Mouse (Mus musculus) intestine, embryonic 14.5 days (tissue): ENCODE results near the gene Gpsm2. TPM values are rescaled to one million over a fixed set of nuclear protein-coding genes. Genes with fewer than 3 reads are reported as not detected.

Source experiments
- ATAC-seq: fragments of 200-750 bp; cut with Nextera tagmentation; replicated peaks from 2 replicates; pipeline ENCODE4 v1.8.0; 2017; ENCODE audit warnings: low read depth, moderate number of reproducible peaks, moderate TSS enrichment, moderate library complexity; ENCODE audit not compliant: low FRiP score, low TSS enrichment
- DNase-seq: peaks from one replicate; pipeline ENCODE4 v3.0.0-alpha.2; 2018; ENCODE audit warnings: low spot score
- H3K27ac ChIP-seq: fragments of 300-500 bp; sonication (generic); 2 replicates; pipeline ENCODE4 v1.5.1; 2014; ENCODE audit warnings: low read depth, mild to moderate bottlenecking, control low read depth
- H3K27me3 ChIP-seq: fragments of 300-500 bp; sonication (generic); replicated peaks from 2 replicates; pipeline ENCODE4 v1.6.1; 2014; ENCODE audit warnings: low read length, control low read depth; ENCODE audit not compliant: control insufficient read depth, insufficient read depth
- H3K36me3 ChIP-seq: fragments of 300-500 bp; sonication (generic); 2 replicates; pipeline ENCODE4 v1.6.1; 2014; ENCODE audit warnings: low read length, control low read depth; ENCODE audit not compliant: control insufficient read depth, insufficient read depth
- H3K4me1 ChIP-seq: fragments of 300-500 bp; sonication (generic); replicated peaks from 2 replicates; pipeline ENCODE4 v1.6.1; 2014; ENCODE audit warnings: low read length, control low read depth, mixed read lengths; ENCODE audit not compliant: control insufficient read depth, insufficient read depth
- H3K4me2 ChIP-seq: fragments of 300-500 bp; sonication (generic); 2 replicates; pipeline ENCODE4 v1.6.1; 2014; ENCODE audit warnings: low read length
- H3K4me3 ChIP-seq: fragments of 300-500 bp; sonication (generic); 2 replicates; pipeline ENCODE4 v1.5.1; 2014; ENCODE audit warnings: low read depth, low read length, control low read depth, mixed read lengths
- H3K9ac ChIP-seq: fragments of 300-500 bp; sonication (generic); 2 replicates; pipeline ENCODE4 v1.6.1; 2014; ENCODE audit warnings: mild to moderate bottlenecking, low read length
- H3K9me3 ChIP-seq: fragments of 300-500 bp; sonication (generic); 2 replicates; pipeline ENCODE4 v1.6.1; 2016; ENCODE audit warnings: low read length, control low read depth; ENCODE audit not compliant: control insufficient read depth
- WGBS: fragments of 180-500 bp; shearing (Covaris S2); extraction: QIAGEN DNeasy Blood & Tissue Kit; methylation state at CpG from one replicate; pipeline ENCODE4 v1.1.7; 2014; 5-methylcytosine and 5-hydroxymethylcytosine counted together
- polyA plus RNA-seq: library from polyadenylated mRNA; unstranded; fragments of >200 nt; fragmentation: Nextera tagmentation; extraction: Ambion mirVana; gene quantifications from 2 replicates; pipeline ENCODE4 v1.2.1, GENCODE M21; 2014

The Gpsm2 gene
- polyA plus RNA-seq, 1 experiment from 2014 or later = 55.8 TPM

DNA sequence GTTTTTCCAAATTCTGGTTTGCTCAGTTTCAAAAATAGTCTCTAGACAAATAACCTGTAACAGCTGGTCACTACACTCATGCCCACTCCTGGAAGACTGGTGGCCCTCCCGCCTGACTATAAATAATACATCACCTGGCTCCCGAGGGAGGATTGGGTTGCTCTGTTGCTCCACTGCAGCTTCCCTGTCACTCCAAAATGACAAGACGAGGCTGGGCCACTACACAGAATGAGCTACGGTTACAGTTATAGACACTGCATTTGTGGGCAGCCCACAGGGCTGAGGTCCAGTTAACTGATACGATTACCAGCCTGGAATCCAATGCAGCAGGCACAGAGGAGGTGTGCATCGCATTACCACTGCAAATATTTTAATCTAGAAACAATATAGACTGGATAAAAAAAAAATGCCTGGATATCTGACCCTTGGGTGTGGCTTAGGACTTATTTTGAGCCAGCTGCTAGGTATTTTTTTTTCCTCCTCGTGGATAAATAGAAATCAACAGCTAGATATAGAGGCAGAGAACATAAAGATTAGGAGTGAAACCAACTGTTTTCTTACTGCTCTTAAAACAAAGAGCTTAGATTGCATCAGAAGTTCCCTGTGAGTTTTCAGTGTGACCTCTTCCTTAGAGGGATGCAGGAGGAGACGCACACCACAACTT is 17.1 kb upstream of the Gpsm2 start, which contains the start of gene Aknad1:
TSS of gene Aknad1 (plus strand) at position 614 of the 664 bp plus-strand sequence.
- Histone ChIP-seq H3K27me3 (no peaks in the 10 kb centered on the region), H3K4me1 (no peaks in the 10 kb centered on the region; the same call in 1 of the 2 replicates), H3K4me2 (no peak within 1 kb of the TSS), H3K9me3 (no peaks in the 10 kb centered on the region), H3K27ac (no peak within 1 kb of the TSS), H3K9ac (no peak within 1 kb of the TSS), H3K36me3 (no peaks in the 10 kb centered on the region), H3K4me3 (no peak within 1 kb of the TSS)
- 70% methylated on average over 8 of the region's 8 CpGs for WGBS
- ATAC-seq (no peak), DNase-seq (no peak)

DNA sequence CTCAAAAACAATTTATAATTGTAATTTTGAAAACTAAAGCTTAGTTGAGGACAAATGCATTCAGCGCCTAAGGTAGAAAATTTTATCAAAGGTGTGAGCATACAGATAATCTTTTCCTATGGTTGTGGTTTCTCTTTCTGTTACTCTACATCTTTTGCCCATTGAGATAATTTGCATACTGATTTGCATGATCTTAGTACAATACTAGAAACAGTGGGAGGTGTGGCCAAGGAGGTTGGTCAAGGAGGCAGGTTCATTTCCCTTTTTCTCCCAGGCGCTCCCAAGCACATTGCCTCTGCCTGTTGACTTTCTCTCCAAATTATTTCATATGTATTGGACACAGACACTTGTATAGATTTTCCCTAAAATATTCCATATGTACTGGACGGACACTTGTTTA is 15.7 kb upstream of the Gpsm2 start:
- ATAC-seq (no peak), DNase-seq (no peak)
- H3K4me2 ChIP-seq = no peak overlapping the region
- no peaks in the 10 kb centered on the region for H3K36me3 ChIP-seq
- H3K9ac ChIP-seq = no peak overlapping the region
- H3K9me3 ChIP-seq = no peaks in the 10 kb centered on the region
- WGBS = 81% methylated on average over 3 of the region's 3 CpGs
- no peak overlapping the region for H3K27ac ChIP-seq
- no peak overlapping the region for H3K4me3 ChIP-seq
- H3K27me3 ChIP-seq = no peaks in the 10 kb centered on the region
- no peaks in the 10 kb centered on the region; the same call in 1 of the 2 replicates for H3K4me1 ChIP-seq

DNA sequence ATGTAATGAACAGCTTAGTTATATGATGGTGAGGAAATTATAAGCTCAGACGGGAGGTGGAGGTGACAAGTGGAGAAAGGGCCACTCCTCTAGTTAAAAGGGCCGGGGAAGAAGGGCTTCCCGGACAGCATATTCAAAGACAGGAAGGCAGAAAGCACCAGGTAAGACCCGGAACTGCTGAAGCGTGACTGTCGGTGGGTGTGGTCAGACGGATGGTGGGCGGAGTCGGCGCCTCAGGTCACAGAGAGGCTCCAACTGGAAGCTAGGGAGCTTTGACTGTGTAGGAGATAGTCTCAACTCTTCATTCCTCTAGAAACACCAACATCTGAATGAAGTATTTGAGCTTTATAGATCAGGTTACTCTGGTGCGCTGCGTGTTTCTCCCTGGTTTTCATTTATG is 8.2 kb upstream of the Gpsm2 start:
- H3K9me3 ChIP-seq = no peaks in the 10 kb centered on the region
- no peak overlapping the region for H3K27ac ChIP-seq
- DNase-seq (no peak), ATAC-seq (peak; percentile 62)
- H3K4me1 ChIP-seq = no peaks in the 10 kb centered on the region
- no peaks in the 10 kb centered on the region for H3K27me3 ChIP-seq
- H3K4me3 ChIP-seq = no peak overlapping the region
- H3K9ac ChIP-seq = no peak overlapping the region
- 0 out of 2 replicates have a peak overlapping the region, but pooled peaks have one; percentile 4 for H3K4me2 ChIP-seq
- H3K36me3 ChIP-seq = no peaks in the 10 kb centered on the region
- WGBS = 37% methylated on average over 12 of the region's 12 CpGs

DNA sequence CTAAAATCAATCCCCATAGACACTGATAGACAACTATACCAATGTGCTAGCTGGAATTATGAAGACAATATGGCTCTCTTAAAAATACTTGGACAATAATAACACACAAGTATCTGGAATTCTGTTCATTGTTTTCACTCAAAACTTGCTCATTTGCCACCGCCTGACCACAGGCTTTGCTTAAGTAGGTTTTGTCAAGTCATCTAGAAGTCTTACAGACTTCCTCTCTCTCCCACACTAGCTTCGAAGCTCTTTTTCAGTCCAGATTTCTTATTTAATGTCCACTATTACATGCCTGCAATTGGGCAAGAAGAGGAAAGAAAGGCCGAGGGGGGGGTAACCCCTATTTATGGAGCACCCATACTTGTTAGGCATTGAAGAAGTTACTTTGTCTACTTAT is 5.7 kb upstream of the Gpsm2 start:
- H3K27me3 ChIP-seq = no peaks in the 10 kb centered on the region
- ATAC-seq (no peak), DNase-seq (no peak)
- no peak overlapping the region for H3K4me3 ChIP-seq
- WGBS = 83% methylated on average over 3 of the region's 3 CpGs
- no peak overlapping the region for H3K27ac ChIP-seq
- no peak overlapping the region for H3K4me2 ChIP-seq
- H3K9me3 ChIP-seq = no peaks in the 10 kb centered on the region
- no peaks in the 10 kb centered on the region for H3K36me3 ChIP-seq
- H3K4me1 ChIP-seq = peaks cover 4% of the 10 kb centered on the region
- H3K9ac ChIP-seq = no peak overlapping the region

DNA sequence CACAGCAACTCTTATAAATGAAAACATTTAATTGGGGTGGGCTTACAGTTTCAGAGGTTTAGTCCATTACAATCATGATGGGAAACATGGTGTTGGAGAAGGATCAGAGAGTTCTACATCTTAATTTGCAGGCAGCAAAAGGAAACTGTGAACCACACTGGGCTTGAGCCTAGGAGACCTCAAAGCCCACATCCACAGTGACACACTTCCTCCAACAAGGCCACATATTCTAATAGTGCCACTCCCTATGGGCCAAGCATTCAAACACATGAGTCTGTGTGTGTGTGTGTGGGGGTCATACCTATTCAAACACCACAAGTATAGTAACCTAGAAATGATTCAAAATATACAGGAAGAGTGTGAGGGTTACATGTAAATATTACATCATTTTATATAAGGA is 5.2 kb upstream of the Gpsm2 start:
- Histone ChIP-seq H3K9me3 (no peaks in the 10 kb centered on the region), H3K36me3 (no peaks in the 10 kb centered on the region), H3K27me3 (no peaks in the 10 kb centered on the region), H3K4me1 (peaks cover 8% of the 10 kb centered on the region), H3K9ac (no peak overlapping the region), H3K27ac (no peak overlapping the region), H3K4me2 (no peak overlapping the region), H3K4me3 (no peak overlapping the region)
- DNase-seq (no peak), ATAC-seq (no peak)

DNA sequence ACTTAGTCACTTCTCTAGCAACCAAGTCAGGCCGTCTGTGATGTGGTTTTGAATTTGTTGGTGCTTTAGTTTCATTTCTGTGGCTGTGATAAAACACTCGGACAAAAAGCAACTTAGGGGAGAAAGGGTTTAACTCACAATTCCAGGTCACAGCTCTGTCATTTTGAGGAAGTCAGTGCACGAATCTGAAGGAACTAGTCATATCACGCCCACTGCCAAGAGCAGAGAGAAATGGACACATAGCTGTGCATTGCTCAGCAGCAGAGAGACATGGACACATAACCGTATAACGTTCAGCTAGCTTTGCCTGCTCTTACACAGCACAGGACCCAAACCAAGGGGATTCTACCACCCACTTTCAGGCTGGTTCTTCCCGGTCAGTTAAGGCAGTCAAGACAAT is 4.3 kb upstream of the Gpsm2 start:
- no peak for DNase-seq
- Histone ChIP-seq H3K27ac (no peak overlapping the region), H3K36me3 (no peaks in the 10 kb centered on the region), H3K4me2 (no peak overlapping the region), H3K27me3 (no peaks in the 10 kb centered on the region), H3K9me3 (no peaks in the 10 kb centered on the region), H3K4me1 (peaks cover 9% of the 10 kb centered on the region), H3K9ac (no peak overlapping the region), H3K4me3 (no peak overlapping the region)
- no peak for ATAC-seq
- 91% methylated on average over 7 of the region's 7 CpGs for WGBS

DNA sequence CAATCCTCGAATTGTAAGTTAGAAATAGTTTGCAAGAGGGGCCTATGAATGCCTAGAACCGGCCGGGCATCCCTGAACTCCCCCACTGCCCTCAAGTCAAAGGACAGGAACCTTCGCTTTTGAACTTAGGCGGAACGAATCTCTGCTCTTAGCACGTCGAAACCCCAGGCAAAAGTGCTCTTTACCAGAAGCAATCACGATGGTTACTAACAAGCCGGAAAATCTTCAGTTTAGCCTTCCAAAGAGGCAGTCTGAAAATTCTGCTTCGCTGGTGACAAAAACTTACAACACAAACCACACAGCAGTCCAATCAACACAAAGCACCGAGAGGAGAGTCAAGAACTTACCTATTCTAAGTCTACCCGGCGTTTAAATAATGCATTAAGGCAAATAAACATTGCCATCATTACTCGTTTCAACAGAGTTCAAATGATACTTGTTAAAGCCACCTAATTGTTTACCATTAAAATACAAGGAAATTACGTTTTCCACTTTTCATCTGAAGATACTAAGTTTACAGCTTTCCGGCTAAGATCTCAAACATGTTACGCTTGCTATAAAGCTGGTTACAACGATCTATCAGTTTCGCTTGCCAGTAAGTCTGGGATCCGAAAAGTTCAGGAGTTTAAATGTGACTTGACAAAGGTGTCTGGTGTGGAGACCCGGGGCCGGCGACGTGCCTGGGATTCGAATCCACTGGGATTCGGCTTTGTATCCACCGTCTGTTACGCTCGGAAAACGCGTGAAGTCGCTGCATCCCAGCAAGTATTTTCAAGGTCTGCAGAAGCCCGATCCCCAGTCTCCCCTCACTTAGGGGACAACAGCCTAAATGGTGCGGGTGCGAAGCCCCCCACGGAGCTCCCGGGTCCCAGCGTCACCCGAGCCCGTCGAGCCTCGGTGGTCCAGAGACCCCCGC is 775 bp downstream of the Gpsm2 start:
- no peaks in the 10 kb centered on the region for H3K9me3 ChIP-seq
- peak overlapping the region; percentile 76 for H3K4me2 ChIP-seq
- H3K27me3 ChIP-seq = no peaks in the 10 kb centered on the region
- no peak for DNase-seq
- peak overlapping the region; percentile 90 for H3K27ac ChIP-seq
- H3K9ac ChIP-seq = peak overlapping the region; percentile 86
- no peak for ATAC-seq
- H3K36me3 ChIP-seq = no peaks in the 10 kb centered on the region
- WGBS = under 1% methylated on average over 38 of the region's 44 CpGs
- peak overlapping the region; percentile 80 for H3K4me3 ChIP-seq
- H3K4me1 ChIP-seq = peaks cover 25% of the 10 kb centered on the region

DNA sequence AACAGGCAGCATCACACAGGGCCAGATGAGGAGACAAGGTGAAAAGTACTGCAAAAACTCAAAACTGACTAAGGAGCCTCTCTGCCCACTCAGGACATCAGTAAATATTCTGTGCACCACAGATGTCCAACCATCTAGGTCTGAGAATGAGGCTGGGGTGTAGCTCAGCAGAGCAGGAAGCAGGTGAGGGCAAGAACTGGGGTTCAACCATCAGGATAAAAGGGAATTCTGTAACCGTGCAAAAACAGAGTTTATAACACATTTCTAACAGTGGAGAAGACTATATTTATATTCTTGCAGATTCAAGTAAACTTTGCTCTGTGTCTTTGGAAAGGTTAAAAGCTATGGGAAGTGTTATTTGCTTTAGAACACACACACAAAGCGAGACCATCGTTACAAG is 2.3 kb downstream of the Gpsm2 start:
- peaks cover 25% of the 10 kb centered on the region for H3K4me1 ChIP-seq
- no peaks in the 10 kb centered on the region for H3K9me3 ChIP-seq
- DNase-seq = no peak
- no peaks in the 10 kb centered on the region for H3K36me3 ChIP-seq
- H3K9ac ChIP-seq = no peak overlapping the region
- 53% methylated on average over 3 of the region's 3 CpGs for WGBS
- no peak overlapping the region for H3K4me3 ChIP-seq
- H3K27ac ChIP-seq = no peak overlapping the region
- ATAC-seq = no peak
- peak overlapping the region; percentile 18; the same call in 1 of the 2 replicates for H3K4me2 ChIP-seq
- H3K27me3 ChIP-seq = no peaks in the 10 kb centered on the region
